Mouse (Mus musculus) frontal cortex, postnatal 25 days (tissue): ENCODE results near the gene Rps2.
A peak's percentile ranks its signal among the peaks of the same experiment; 100 is the strongest.
"Not testable (repeated sequence)": the region's sequence is repeated elsewhere in the genome, so short reads cannot be mapped to it uniquely, and the experiment has no call there.

Source experiments
- DNase-seq, 2 experiments: peaks; one replicate each; pipeline ENCODE4 v3.0.0; 2022; ENCODE audit warnings: low spot score in 2 of 2

Rps2 gene

GRCm38 (mm10) chr17:24705821-24706220 is 12.1 kb upstream of the Rps2 start:
- no peak for DNase-seq

GRCm38 (mm10) chr17:24706982-24707800 is 10.7 kb upstream of the Rps2 start, which contains the start of gene Tbl3:
Tbl3 (minus strand) TSS chr17:24707660.
- peak; percentile 93 to 95 for DNase-seq

- DNase-seq, result no peak
These were observed 10.0 kb upstream of the Rps2 start for GRCm38 (mm10) chr17:24707801-24708425.

GRCm38 (mm10) chr17:24708646-24709045 is 9.3 kb upstream of the Rps2 start:
- no peak for DNase-seq

GRCm38 (mm10) chr17:24715556-24715955 is 2.4 kb upstream of the Rps2 start:
- no peak for DNase-seq

- DNase-seq, result no peak
These were observed 1.7 kb upstream of the Rps2 start for GRCm38 (mm10) chr17:24716166-24716682.

GRCm38 (mm10) chr17:24718938-24719337 is 1.0 kb downstream of the Rps2 start:
- DNase-seq, result not testable (repeated sequence)

GRCm38 (mm10) chr17:24719494-24720222 is 1.7 kb downstream of the Rps2 start:
- peak; percentile 96 to 98 for DNase-seq

GRCm38 (mm10) chr17:24720616-24721015 is 2.7 kb downstream of the Rps2 start:
- not testable (repeated sequence) for DNase-seq

- DNase-seq, result not testable (repeated sequence)
These were observed 3.6 kb downstream of the Rps2 start for GRCm38 (mm10) chr17:24721383-24721955.

- DNase-seq, result no peak
These were observed 4.5 kb downstream of the Rps2 start for GRCm38 (mm10) chr17:24722220-24722924.

- no peak for DNase-seq
These were observed 5.4 kb downstream of the Rps2 start for GRCm38 (mm10) chr17:24723122-24723880.

- no peak for DNase-seq
These were observed 5.9 kb downstream of the Rps2 start for GRCm38 (mm10) chr17:24723881-24724180.

GRCm38 (mm10) chr17:24724184-24724583 is 6.3 kb downstream of the Rps2 start, which contains the start of gene Ndufb10:
Ndufb10 (minus strand) TSS chr17:24724478.
- DNase-seq, result peak; percentile 95 to 96

- no peak for DNase-seq
These were observed 7.9 kb downstream of the Rps2 start for GRCm38 (mm10) chr17:24725637-24726390.

- DNase-seq, result no peak
These were observed 9.7 kb downstream of the Rps2 start, which contains the start of gene Rpl3l for GRCm38 (mm10) chr17:24727618-24728017. Rpl3l (plus strand) TSS chr17:24727820.

- no peak for DNase-seq
These were observed 10.3 kb downstream of the Rps2 start for GRCm38 (mm10) chr17:24728184-24728583.

GRCm38 (mm10) chr17:24729067-24729466 is 11.2 kb downstream of the Rps2 start:
- no peak for DNase-seq

GRCm38 (mm10) chr17:24730787-24731186 is 12.9 kb downstream of the Rps2 start:
- DNase-seq, result no peak
